Mouse (Mus musculus) MEL (cell line): ENCODE measurements around the gene St3gal2. TPM values are rescaled to one million over a fixed set of nuclear protein-coding genes. Genes with fewer than 3 reads are reported as not detected.

Experiments
- DNase-seq: peaks from one replicate; pipeline ENCODE4 v3.0.0; 2011; ENCODE audit warnings: low read depth, low spot score
- H3K27ac ChIP-seq: 2 replicates; pipeline ENCODE4 v1.5.1; 2012; ENCODE audit warnings: low read depth, mild to moderate bottlenecking, control low read depth, low read length, moderate library complexity; ENCODE audit not compliant: control insufficient read depth
- H3K27me3 ChIP-seq, 2 experiments: fragments of 150-350 bp in 1 of 2; sonication (generic) in 1 of 2; 2 replicates each; pipeline ENCODE4 v1.6.1; 2012; ENCODE audit warnings: low read length in 2 of 2, mild to moderate bottlenecking in 2 of 2, improper control_type of control experiment in 1 of 2, moderate library complexity in 1 of 2; ENCODE audit not compliant: insufficient read depth in 2 of 2, control insufficient read depth in 1 of 2
- H3K36me3 ChIP-seq, 2 experiments: 2 replicates each; pipeline ENCODE4 v1.6.1; 2012 to 2014; ENCODE audit warnings: low read length in 2 of 2, improper control_type of control experiment in 1 of 2, inconsistent platforms in 1 of 2, mild to moderate bottlenecking in 1 of 2; ENCODE audit not compliant: insufficient read depth in 2 of 2, control insufficient read depth in 1 of 2
- H3K4me1 ChIP-seq, 2 experiments: fragments of 150-350 bp in 1 of 2; sonication (generic) in 1 of 2; 2 replicates each; pipeline ENCODE4 v1.6.1; 2012; ENCODE audit warnings: low read length in 2 of 2, improper control_type of control experiment in 1 of 2, mild to moderate bottlenecking in 1 of 2; ENCODE audit not compliant: insufficient read depth in 2 of 2, control insufficient read depth in 1 of 2
- H3K4me3 ChIP-seq, 2 experiments: fragments of 150-350 bp in 1 of 2; sonication (generic) in 1 of 2; 2 replicates each; pipeline ENCODE4 v1.5.1; 2012; ENCODE audit warnings: low read depth in 2 of 2, low read length in 2 of 2, mild to moderate bottlenecking in 2 of 2, moderate library complexity in 2 of 2, control low read depth in 1 of 2, improper control_type of control experiment in 1 of 2; ENCODE audit not compliant: control insufficient read depth in 1 of 2, insufficient read depth in 1 of 2
- H3K79me2 ChIP-seq: 2 replicates; pipeline ENCODE4 v1.6.1; 2012; ENCODE audit warnings: mild to moderate bottlenecking, low read length, moderate library complexity; ENCODE audit not compliant: control insufficient read depth, poor library complexity, insufficient read depth
- H3K9ac ChIP-seq: 2 replicates; pipeline ENCODE4 v1.6.1; 2012; ENCODE audit warnings: low read depth, mild to moderate bottlenecking, control low read depth, low read length, moderate library complexity; ENCODE audit not compliant: control insufficient read depth, poor library complexity, severe bottlenecking
- H3K9me3 ChIP-seq: fragments of 150-350 bp; sonication (generic); replicated peaks from 2 replicates; pipeline ENCODE4 v1.6.1; 2012; ENCODE audit warnings: mild to moderate bottlenecking, low read length, improper control_type of control experiment, moderate library complexity; ENCODE audit not compliant: insufficient read depth
- BHLHE40 ChIP-seq: IDR thresholded peaks from 2 replicates; pipeline ENCODE4 v1.6.1; 2012; ENCODE audit warnings: low read depth, mild to moderate bottlenecking, inconsistent platforms, low read length, improper control_type of control experiment, borderline replicate concordance
- CHD1 ChIP-seq: IDR thresholded peaks from 2 replicates; pipeline ENCODE4 v1.6.1; 2012; ENCODE audit warnings: low read depth, mild to moderate bottlenecking, inconsistent platforms, low read length, improper control_type of control experiment
- EP300 ChIP-seq, 2 experiments: IDR thresholded peaks; 2 replicates each; pipeline ENCODE4 v1.6.1; 2011; ENCODE audit warnings: improper control_type of control experiment in 2 of 2, low read length in 2 of 2, low read depth in 1 of 2, mild to moderate bottlenecking in 1 of 2
- ETS1 ChIP-seq: IDR thresholded peaks from 2 replicates; pipeline ENCODE4 v1.6.1; 2012; ENCODE audit warnings: low read depth, mild to moderate bottlenecking, inconsistent platforms, low read length, improper control_type of control experiment, moderate library complexity
- HCFC1 ChIP-seq: IDR thresholded peaks from 2 replicates; pipeline ENCODE4 v1.6.1; 2012; ENCODE audit warnings: low read depth, mild to moderate bottlenecking, inconsistent platforms, low read length, improper control_type of control experiment, moderate library complexity
- JUND ChIP-seq: IDR thresholded peaks from 2 replicates; pipeline ENCODE4 v1.6.1; 2011; ENCODE audit warnings: low read depth, mild to moderate bottlenecking, improper control_type of control experiment, low read length
- MYB ChIP-seq: IDR thresholded peaks from 2 replicates; pipeline ENCODE4 v1.6.1; 2011; ENCODE audit warnings: mild to moderate bottlenecking, low read depth, low read length, improper control_type of control experiment
- MYC ChIP-seq: IDR thresholded peaks from 2 replicates; pipeline ENCODE4 v1.6.1; 2011; ENCODE audit warnings: low read depth, mild to moderate bottlenecking, low read length, improper control_type of control experiment, moderate library complexity
- POLR2A ChIP-seq, 2 experiments: IDR thresholded peaks; 2 replicates each; pipeline ENCODE4 v1.6.1; 2011 to 2012; ENCODE audit warnings: low read length in 2 of 2, mild to moderate bottlenecking in 2 of 2, control low read depth in 1 of 2, improper control_type of control experiment in 1 of 2, low read depth in 1 of 2, moderate library complexity in 1 of 2; ENCODE audit not compliant: control insufficient read depth in 1 of 2, insufficient read depth in 1 of 2, poor library complexity in 1 of 2
- SIN3A ChIP-seq: IDR thresholded peaks from 2 replicates; pipeline ENCODE4 v1.6.1; 2012; ENCODE audit warnings: low read length, improper control_type of control experiment, inconsistent platforms
- TBP ChIP-seq: IDR thresholded peaks from 2 replicates; pipeline ENCODE4 v1.8.0; 2011; ENCODE audit warnings: low read depth, low read length, improper control_type of control experiment
- TCF12 ChIP-seq: IDR thresholded peaks from 2 replicates; pipeline ENCODE4 v1.6.1; 2014; ENCODE audit warnings: low read depth, mild to moderate bottlenecking, inconsistent platforms, low read length, improper control_type of control experiment, moderate library complexity
- UBTF ChIP-seq: IDR thresholded peaks from 2 replicates; pipeline ENCODE4 v1.6.1; 2012; ENCODE audit warnings: low read depth, mild to moderate bottlenecking, inconsistent platforms, low read length, improper control_type of control experiment, moderate library complexity, borderline replicate concordance; ENCODE audit not compliant: insufficient read depth
- USF2 ChIP-seq, 2 experiments: IDR thresholded peaks; 2 replicates each; pipeline ENCODE4 v1.6.1; 2011 to 2012; ENCODE audit warnings: improper control_type of control experiment in 2 of 2, low read length in 2 of 2, borderline replicate concordance in 1 of 2, inconsistent platforms in 1 of 2, low read depth in 1 of 2, mild to moderate bottlenecking in 1 of 2; ENCODE audit not compliant: insufficient read depth in 1 of 2
- ZC3H11A ChIP-seq: IDR thresholded peaks from 2 replicates; pipeline ENCODE4 v1.6.1; 2012; ENCODE audit warnings: low read depth, mild to moderate bottlenecking, inconsistent platforms, low read length, improper control_type of control experiment
- ZMIZ1 ChIP-seq: IDR thresholded peaks from 2 replicates; pipeline ENCODE4 v1.6.1; 2012; ENCODE audit warnings: low read depth, mild to moderate bottlenecking, inconsistent platforms, low read length, improper control_type of control experiment, moderate library complexity
- ZNF384 ChIP-seq: IDR thresholded peaks from 2 replicates; pipeline ENCODE4 v1.6.1; 2012; ENCODE audit warnings: low read depth, mild to moderate bottlenecking, inconsistent platforms, low read length, improper control_type of control experiment
- polyA plus RNA-seq, 2 experiments: library from polyadenylated mRNA; stranded (reverse) in 1 of 2; unstranded in 1 of 2; fragments of >175 nt in 1 of 2; fragments of >200 nt in 1 of 2; gene quantifications; 2 replicates each; pipeline versions ENCODE4 v1.2.1 to v1.2.4; 2012; ENCODE audit warnings: low replicate concordance in 2 of 2, low read depth in 1 of 2; ENCODE audit not compliant: insufficient read length in 2 of 2, insufficient read depth in 1 of 2, missing spikeins in 1 of 2
- total RNA-seq: library from RNA; depleted of rRNA; stranded (reverse); fragments of 300-350 nt; gene quantifications from 2 replicates; pipeline ENCODE4 v1.2.3, GENCODE M21; 2012

Gene St3gal2
- total and polyA plus RNA-seq, 3 experiments: 5.2 to 18.0 TPM; not detected in 1

- DNase-seq: no peak
- H3K27ac ChIP-seq: no peak overlapping the region
- H3K27me3 ChIP-seq: no peaks in the 10 kb centered on the region
- H3K9ac ChIP-seq: no peak overlapping the region
- TF ChIP-seq EP300 (IDR thresholded peaks at IDR 0.05; ENCODE audit: low read depth in 1 of 2, low read length in 2 of 2): no peak
- no peak for TF ChIP-seq JUND
- TF ChIP-seq TBP: no peak
- no peak for TF ChIP-seq UBTF
- no peak for TF ChIP-seq USF2 (IDR thresholded peaks at IDR 0.05; ENCODE audit: borderline replicate concordance in 1 of 2, insufficient read depth in 1 of 2, low read depth in 1 of 2, low read length in 2 of 2)
- TF ChIP-seq MYC: no peak
- TF ChIP-seq, all 39 proteins: peak for 0
- Histone ChIP-seq H3K4me3 (no peak overlapping the region), H3K4me1 (peaks cover 2 to 6% of the 10 kb centered on the region in 2 experiments; a peak in 2 of 4 replicates), H3K36me3 (peaks cover 0 to 4% of the 10 kb centered on the region in 2 experiments; a peak in 2 of 4 replicates), H3K9me3 (no peaks in the 10 kb centered on the region), H3K79me2 (no peaks in the 10 kb centered on the region)
These were observed 39.5 kb downstream of the St3gal2 start for GRCm38 (mm10) chr8:110959071-110959780.

GRCm38 (mm10) chr8:110959906-110960305 is 40.2 kb downstream of the St3gal2 start:
- no peak for DNase-seq
- H3K36me3 ChIP-seq: peaks cover 0 to 4% of the 10 kb centered on the region in 2 experiments; a peak in 2 of 4 replicates
- no peaks in the 10 kb centered on the region for H3K27me3 ChIP-seq
- no peaks in the 10 kb centered on the region for H3K9me3 ChIP-seq
- peaks cover under 1 to 4% of the 10 kb centered on the region in 2 experiments; a peak in 2 of 4 replicates for H3K4me1 ChIP-seq
- no peak overlapping the region for H3K9ac ChIP-seq
- no peak overlapping the region for H3K4me3 ChIP-seq
- no peaks in the 10 kb centered on the region for H3K79me2 ChIP-seq
- H3K27ac ChIP-seq: no peak overlapping the region
- TF ChIP-seq ZNF384 (no peak), ZC3H11A (no peak), SIN3A (no peak), JUND (no peak), CHD1 (no peak)
- TF ChIP-seq, all 39 proteins: peak for 0

GRCm38 (mm10) chr8:110963051-110963450 is 43.3 kb downstream of the St3gal2 start:
- H3K36me3 ChIP-seq: peaks cover 0 to 15% of the 10 kb centered on the region in 2 experiments; a peak in 2 of 4 replicates
- TF ChIP-seq BHLHE40 (no peak), ETS1 (no peak), MYB (no peak), UBTF (no peak), JUND (no peak), POLR2A (IDR thresholded peaks at IDR 0.05; ENCODE audit: control insufficient read depth in 1 of 2, insufficient read depth in 1 of 2, low read depth in 1 of 2, low read length in 2 of 2, poor library complexity in 1 of 2) (no peak), ZMIZ1 (no peak), TCF12 (no peak), HCFC1 (no peak), MYC (no peak)
- H3K9ac ChIP-seq: no peak overlapping the region
- no peak for DNase-seq
- H3K4me3 ChIP-seq: no peak overlapping the region
- no peaks in the 10 kb centered on the region for H3K27me3 ChIP-seq
- H3K4me1 ChIP-seq: peaks cover 4 to 18% of the 10 kb centered on the region in 2 experiments
- no peaks in the 10 kb centered on the region for H3K9me3 ChIP-seq
- H3K27ac ChIP-seq: no peak overlapping the region
- no peaks in the 10 kb centered on the region for H3K79me2 ChIP-seq
